Mouse (Mus musculus) cerebellum, adult 9-10 months (tissue): Measurements from ENCODE around the gene Scamp4.
A peak's percentile ranks its signal among the peaks of the same experiment; 100 is the strongest.

Source experiments
- DNase-seq: peaks from one replicate; pipeline ENCODE4 v3.0.0; 2022

Scamp4 gene

DNA sequence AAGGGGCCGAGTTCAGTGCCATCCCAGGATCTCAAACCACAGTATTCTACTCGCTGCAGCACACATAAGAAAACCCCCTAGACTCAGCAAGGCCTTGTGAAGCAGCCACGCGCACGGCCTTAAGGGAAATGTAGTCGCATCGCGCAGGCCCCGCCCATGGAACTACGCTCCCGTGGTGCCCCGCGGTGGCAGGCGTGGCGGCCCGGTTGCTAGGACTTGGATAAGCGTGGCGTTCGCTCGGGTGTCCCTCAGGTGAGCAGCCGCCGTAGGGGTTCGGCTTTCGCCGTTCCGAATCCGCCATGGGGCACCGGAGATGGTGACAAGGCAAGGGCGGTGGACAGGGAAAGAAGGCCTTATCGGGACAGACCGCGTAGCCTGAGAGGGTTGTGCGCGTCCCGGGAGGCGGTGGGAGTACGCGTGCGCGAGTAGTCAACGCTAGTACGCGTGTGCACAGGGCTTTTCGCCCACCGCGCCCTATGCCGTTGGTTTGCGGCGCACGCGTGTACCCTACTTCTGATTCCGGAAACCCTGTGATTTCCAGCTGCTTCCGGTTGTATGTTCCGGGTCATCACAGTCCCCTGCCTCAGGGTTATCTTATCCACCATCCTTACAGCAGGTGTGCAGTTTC lies at the start of gene Scamp4, which contains the start of gene Adat3:
TSS of gene Scamp4 (plus strand) at position 175 of the 628 bp plus-strand sequence.
TSS of gene Adat3 (plus strand) at position 183 of the 628 bp plus-strand sequence.
- peak; percentile 95 for DNase-seq

- no peak for DNase-seq
These were observed 49.1 kb upstream of the Scamp4 start for GRCm38 (mm10) chr10:80553575-80553974.

DNA sequence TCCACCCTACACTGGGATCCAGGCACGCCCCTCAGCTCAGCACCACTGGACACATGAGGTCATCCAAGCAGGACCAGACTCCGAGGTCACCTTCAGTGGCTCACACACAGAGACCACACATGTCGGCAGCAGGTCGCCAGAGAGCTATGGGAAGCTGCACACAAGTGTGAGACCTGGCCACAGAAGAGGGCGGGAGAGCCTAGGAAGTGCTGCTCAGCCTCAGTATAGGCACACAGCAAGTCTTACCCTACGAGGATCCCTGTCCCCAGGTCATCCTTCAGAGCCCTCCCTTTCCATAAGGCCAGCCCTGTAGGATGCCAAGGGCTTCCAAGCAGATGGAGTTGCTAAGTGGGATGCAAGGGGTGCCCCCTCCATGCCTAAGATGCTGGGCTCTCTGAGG lies 48.7 kb upstream of the Scamp4 start:
- DNase-seq, result no peak

- DNase-seq, result peak; percentile 83
These were observed 45.2 kb upstream of the Scamp4 start for GRCm38 (mm10) chr10:80557346-80557965.

DNA sequence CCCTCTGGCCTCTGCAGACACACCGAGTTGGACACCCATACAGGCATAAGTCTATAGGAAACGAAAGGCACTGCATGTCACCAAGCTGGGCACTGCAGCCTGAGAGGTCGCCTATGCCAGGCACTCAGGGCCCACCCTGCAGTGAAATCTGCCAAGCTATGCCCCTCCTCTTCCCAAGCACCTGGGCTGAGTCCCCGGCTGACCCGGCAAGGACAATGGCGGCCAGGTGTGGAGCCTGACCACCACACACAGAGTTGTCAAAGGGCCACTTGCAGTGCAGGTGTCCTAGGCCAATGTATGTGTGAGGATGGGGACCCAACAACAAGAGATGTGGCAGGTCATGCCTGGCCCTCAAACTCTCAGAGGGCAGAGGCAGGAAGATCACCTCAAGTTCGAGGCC lies 43.2 kb upstream of the Scamp4 start:
- peak; percentile 40 for DNase-seq

- DNase-seq, result no peak
These were observed 42.1 kb upstream of the Scamp4 start for GRCm38 (mm10) chr10:80560621-80561020.

DNA sequence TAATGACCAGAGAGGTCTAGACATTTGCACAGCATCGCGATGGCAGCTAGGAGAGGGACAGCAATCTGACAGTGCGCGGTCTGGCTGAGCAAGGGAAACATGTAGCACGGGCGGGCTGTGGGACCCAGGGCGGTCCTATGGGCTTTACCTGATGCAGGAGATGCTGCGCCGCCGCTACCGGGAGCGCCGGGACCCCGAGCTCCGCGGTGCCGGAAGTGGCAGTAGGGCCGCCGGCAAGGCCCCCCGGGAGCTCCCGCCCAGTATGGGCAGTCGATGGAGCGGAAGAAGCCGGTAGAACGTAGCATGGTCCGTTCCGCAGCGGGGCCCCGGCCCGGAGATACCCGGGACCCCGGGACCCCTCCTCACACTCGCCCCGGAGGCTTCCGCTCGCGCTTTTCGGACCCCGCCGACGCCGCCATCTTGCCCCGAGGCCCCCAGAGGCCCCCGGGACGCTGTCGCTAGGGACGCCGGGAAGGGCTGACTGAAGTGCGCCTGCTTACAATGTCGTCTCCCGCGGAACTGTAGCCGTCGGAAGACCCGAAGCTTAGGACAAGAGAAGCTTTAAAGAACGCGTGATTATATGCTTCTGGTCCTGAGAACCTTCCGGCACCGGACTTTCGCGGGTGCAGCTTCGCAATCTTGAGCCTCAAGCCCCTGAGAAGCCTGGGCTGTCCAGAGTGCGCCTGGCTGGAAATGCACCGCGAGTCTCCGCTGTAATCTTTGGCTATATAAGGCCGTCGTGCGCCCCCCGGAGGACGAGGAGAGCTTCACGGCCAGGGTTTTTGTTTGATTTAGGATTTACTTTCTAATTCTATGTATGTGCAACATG lies 41.3 kb upstream of the Scamp4 start, which contains the start of gene Rexo1:
TSS of gene Rexo1 (minus strand) at position 445 of the 829 bp plus-strand sequence.
- peak; percentile 95 for DNase-seq

DNA sequence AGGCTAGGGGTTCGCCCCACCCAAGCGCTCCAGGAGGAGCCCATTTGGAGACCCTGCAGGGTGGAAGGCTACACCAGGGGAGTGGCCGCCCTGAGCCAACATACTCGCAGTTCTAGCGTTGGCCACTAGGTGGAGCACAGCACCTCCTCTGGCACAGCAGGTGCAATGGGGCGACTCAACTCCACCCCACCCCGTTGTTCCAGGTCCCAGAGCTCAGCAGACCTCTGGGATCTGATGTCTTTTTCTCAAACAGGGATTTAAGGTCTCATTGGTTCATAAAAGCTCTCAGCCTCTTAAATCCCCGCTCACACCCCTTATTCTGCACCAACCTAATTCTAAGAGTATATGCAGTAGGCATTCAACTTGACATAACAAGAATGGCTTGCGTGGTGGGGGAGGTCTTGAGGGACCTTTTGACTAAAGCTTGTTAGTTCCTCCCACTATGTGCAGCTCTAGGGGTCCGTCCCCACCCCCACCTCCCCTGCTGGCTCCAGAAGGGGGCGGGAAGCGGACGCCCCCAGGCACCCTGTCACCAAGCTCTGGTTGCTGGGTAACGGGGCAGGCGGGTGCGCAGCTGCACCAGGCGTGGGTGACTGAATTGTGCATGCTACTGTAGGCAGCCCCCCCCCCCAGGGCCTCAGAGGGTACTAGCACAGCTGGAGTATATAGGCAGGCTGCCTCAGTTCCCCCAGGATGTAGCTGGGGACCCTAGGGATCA lies 36.1 kb upstream of the Scamp4 start:
- peak; percentile 91 for DNase-seq

DNA sequence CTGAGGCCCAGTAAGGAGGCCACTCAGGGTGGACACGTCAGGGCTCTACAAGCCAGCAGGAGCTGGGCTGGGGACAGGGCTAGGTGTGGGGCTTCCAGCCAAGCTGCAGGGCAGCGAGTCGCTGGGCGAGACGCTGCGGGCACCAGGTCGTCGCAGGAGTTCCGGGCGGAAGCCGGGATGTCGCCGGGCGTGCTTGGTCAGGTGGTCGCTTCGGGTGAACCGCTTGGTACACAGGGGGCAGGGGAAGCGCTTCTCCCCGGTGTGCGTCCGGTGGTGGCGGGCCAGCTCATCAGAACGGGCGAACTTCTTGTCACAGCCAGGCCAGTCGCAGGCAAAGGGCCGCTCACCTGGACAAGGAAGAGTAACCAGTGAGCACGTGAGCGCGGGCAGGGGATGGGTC lies 33.8 kb upstream of the Scamp4 start:
- DNase-seq, result no peak

DNA sequence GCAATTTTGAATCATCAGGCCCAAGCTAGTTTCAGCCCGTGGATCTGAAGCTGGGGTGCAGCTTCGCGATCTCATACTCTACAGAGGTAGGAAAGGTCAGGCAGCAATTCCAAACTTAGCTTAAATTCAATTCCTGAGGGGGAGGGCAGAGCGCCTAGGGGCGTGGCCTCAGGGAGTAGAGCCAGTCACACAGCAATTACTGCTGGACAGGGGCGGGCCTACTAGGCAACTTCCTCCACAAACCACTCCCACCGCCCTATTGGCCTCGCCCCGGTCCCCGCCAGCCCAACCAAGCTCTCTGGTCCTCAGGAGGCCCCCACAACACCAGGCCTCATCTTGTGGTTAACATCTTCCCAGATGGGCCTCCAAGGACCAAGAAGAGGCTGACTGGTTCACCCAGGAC lies 33.0 kb upstream of the Scamp4 start:
- no peak for DNase-seq

GRCm38 (mm10) chr10:80570419-80570818 lies 32.3 kb upstream of the Scamp4 start:
- DNase-seq, result no peak

- DNase-seq, result no peak
These were observed 31.5 kb upstream of the Scamp4 start for GRCm38 (mm10) chr10:80570871-80571836.

GRCm38 (mm10) chr10:80572477-80572876 lies 30.2 kb upstream of the Scamp4 start:
- peak; percentile 39 for DNase-seq

DNA sequence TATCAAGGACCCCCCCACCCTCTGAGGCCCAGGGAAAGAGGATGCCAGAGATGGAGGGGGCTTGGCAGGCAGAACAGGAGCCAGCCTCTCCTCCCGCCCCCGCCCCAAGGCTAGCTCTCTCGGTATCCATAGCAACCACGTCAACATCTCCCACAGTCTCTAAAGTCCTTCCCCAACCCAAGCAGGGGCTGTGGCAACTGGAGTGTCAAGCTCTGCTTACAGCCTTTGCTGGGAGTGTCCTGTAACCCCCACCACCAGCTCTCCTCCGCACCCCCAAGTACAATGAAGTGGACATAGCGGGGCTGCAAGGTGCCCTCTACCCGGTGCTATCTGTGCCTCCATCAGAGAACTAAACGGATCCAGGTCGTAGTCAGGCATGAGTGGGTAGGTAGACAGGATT lies 28.7 kb upstream of the Scamp4 start:
- DNase-seq, result no peak

DNA sequence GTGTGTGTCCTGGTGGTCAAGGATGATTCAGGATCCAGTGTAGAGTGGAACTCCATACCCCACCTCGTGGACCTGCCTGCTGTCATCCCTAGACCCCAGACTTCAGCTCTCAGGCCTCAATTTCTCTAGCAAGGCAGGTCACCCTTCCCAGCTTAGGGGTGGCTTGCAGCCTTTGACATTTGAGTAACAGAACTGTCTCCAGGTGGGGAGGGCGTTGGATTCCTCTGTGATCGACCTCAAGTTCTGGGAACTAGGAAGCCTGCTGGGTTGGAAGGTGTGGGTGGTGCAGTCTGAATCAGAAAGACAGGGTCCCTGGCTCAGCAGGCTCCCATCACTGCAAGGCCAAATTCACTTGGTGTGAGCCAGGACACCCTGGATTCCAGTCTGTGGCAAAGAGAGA lies 27.8 kb upstream of the Scamp4 start:
- DNase-seq, result peak; percentile 52

DNA sequence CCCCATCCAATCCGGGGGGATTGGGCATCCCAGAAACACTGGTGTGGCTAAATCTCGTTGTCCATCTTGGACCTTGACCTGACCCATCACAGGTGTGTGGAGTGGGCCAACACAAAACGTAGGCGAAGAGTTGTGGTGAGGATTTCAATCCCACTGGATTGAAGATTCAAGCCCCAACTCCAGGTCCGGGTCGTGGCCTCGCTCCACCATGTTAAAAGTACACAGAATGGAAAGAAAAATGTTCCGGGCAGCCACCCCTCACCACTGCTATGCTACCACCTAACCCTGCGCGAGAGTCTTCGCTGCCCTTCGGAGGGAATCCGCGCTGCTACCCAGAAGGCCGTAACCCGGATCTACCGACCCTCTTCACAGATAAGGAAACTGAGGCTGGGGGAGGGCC lies 26.7 kb upstream of the Scamp4 start:
- peak; percentile 42 for DNase-seq

GRCm38 (mm10) chr10:80576351-80577194 lies 26.1 kb upstream of the Scamp4 start:
- DNase-seq, result peak; percentile 63

GRCm38 (mm10) chr10:80577195-80578130 lies 25.2 kb upstream of the Scamp4 start, which contains the start of gene Klf16:
Gene Klf16 (minus strand): TSS chr10:80577321.
- peak; percentile 90 for DNase-seq

DNA sequence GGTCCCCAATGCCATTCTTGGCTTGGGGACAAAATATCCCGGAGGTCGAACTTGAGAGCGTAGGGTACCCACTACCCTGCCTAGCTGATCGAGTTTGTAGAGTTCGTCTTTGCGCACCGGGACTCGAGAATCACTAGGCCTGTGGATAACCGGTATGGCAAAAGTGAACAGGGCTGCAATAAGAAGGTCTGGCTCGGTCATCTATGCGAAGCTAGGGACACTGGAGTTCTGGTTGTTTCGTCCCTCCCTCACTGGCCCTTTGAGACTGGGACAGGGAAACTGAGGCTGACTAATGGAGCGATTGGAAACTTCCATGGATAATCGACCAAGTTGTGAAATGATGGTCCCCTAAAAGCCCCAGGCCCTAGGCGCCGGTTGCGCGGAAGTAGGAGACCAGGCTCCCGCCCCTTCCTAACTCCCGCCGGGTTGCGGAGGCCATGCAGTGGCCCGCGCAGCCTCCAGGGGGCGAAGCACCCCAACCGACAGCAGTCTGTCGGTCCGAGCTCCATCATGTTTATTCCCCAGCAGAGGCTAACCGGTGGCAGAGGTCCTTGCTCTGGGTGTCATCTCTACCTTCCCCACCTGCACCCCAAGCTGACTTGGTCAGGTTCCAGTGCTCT lies 24.4 kb upstream of the Scamp4 start:
- peak; percentile 80 for DNase-seq
